ENCODE assay signal across 18 mouse cellular contexts in the genomic region with DNA sequence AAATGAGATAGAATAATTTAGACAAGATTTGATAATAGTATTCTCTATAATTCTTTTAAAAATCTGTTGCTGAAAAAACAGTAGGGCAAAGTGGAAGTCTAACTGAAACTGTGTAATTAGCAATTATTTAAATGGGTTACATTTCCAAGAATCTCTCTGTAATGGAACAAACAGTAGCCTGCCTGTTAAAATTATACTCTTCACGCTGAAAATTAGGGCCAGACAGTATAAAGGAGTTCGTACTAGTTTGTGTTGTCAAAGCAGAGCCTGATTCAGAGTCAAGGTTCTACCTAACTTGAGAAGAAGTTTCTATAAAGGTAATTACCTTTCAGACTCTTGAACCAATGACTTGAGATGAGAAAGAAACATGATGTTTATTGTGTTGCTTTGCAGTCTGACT.
"Had no signal": no experiment of that assay in that cellular context is flagged by ENCODE, and none has a peak within 500 bp of the region (broad histone marks: within the 10 kb centered on the region; RNA-seq: fewer than 3 reads in every experiment).

No protein-coding gene starts in this region.

- DNase-seq: liver, postnatal 0 days; lung, adult 2 months; lung, postnatal 14 days; lung, postnatal 36 days; right cerebral cortex, postnatal 14 days; right cerebral cortex, postnatal 4 days; spleen, adult 18-20 months; thymus, adult 18-20 months; thymus, postnatal 14 days; thymus, postnatal 36 days had no signal

- H3K4me3 ChIP-seq: lung, embryonic 15.5 days; megakaryocyte, embryonic 14.5 days; midbrain, embryonic 13.5 days; midbrain, embryonic 15.5 days; neural tube, embryonic 12.5 days had no signal

- H3K27ac ChIP-seq: lung, embryonic 15.5 days; macrophage; midbrain, embryonic 13.5 days; midbrain, embryonic 15.5 days; neural tube, embryonic 12.5 days had no signal

- H3K4me2 ChIP-seq: lung, embryonic 15.5 days; midbrain, embryonic 11.5 days; midbrain, embryonic 13.5 days; midbrain, embryonic 15.5 days; neural tube, embryonic 12.5 days had no signal

- H3K4me1 ChIP-seq: lung, embryonic 15.5 days; megakaryocyte, embryonic 14.5 days; midbrain, embryonic 13.5 days; midbrain, embryonic 15.5 days; neural tube, embryonic 12.5 days had no signal

- H3K9ac ChIP-seq: liver, postnatal 0 days; lung, embryonic 15.5 days; midbrain, embryonic 13.5 days; midbrain, embryonic 15.5 days; neural tube, embryonic 12.5 days had no signal

- H3K36me3 ChIP-seq: lung, embryonic 15.5 days; midbrain, embryonic 13.5 days; midbrain, embryonic 15.5 days; neural tube, embryonic 12.5 days had no signal

- H3K9me3 ChIP-seq: lung, embryonic 15.5 days; megakaryocyte, embryonic 14.5 days; midbrain, embryonic 13.5 days; midbrain, embryonic 15.5 days; neural tube, embryonic 12.5 days had no signal

- H3K27me3 ChIP-seq: lung, embryonic 15.5 days; megakaryocyte, embryonic 14.5 days; midbrain, embryonic 13.5 days; midbrain, embryonic 15.5 days; neural tube, embryonic 12.5 days had no signal

- ATAC-seq: liver, postnatal 0 days; lung, postnatal 0 days; midbrain, embryonic 13.5 days; midbrain, embryonic 15.5 days had no signal
